Mouse (Mus musculus): ENCODE measurements around the gene Btbd35f30.
"Not testable (repeated sequence)": the region's sequence is repeated elsewhere in the genome, so short reads cannot be mapped to it uniquely, and the experiment has no call there.

Gene Btbd35f30

DNA sequence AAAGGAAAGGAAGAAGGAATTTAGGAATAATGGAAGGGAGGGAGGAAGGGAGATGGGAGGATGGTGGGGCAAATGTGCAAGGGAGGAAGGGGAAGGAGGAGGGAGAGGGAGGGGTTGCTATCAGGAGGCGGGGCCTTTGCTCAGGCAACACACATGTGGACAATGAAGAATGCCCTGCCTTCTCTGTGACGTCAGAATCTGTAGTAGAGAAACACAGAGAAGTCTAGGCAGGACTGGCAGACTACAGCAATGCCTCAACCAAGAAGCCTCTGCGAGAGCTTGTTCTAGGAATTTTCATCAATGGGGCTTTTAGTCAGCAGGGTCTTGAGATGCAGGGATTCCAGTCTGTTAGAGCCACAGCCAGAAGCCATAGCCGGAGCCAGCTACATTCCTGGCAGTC lies at the start of gene Btbd35f30:
Btbd35f30 (plus strand) TSS at position 301 of the 400 bp plus-strand sequence.
- not testable (repeated sequence) for DNase-seq

DNA sequence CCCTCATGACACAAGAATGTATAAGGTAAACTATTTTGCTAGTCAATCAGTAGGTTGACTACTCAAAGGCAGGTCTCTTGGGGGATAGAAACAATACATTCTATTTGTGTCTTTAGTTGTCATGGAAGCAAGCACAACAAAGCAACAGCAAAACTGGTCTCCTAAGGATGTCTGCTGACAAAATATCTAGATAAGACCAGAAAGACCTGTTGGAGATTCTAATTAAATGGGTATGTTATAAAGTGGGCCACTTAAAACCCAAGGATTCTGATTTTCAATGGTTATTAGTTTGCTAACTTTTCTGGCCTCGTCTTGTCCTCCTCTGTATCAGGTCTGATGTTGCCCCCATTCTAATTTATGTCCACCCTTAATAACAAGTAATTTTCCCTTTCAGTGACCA lies 47.0 kb downstream of the Btbd35f30 start, which contains the start of gene Gm21789:
Gm21789 (plus strand) TSS at position 301 of the 400 bp plus-strand sequence.
- not testable (repeated sequence) for DNase-seq
